Mouse (Mus musculus) bone marrow macrophage, adult 2 months (primary cell): ENCODE measurements around the gene N4bp2l2.

Experiments
- CTCF ChIP-seq: IDR thresholded peaks from 2 replicates; pipeline ENCODE4 v1.5.1; 2012; ENCODE audit warnings: low read depth, mild to moderate bottlenecking, low read length, moderate library complexity
- POLR2A ChIP-seq: IDR thresholded peaks from 2 replicates; pipeline ENCODE4 v1.6.1; 2012; ENCODE audit warnings: mild to moderate bottlenecking, low read depth, low read length, borderline replicate concordance

- TF ChIP-seq CTCF (no peak), POLR2A (no peak)
Measured at GRCm38 (mm10) chr5:150581180-150581579, 84.8 kb downstream of the N4bp2l2 start.
